Mouse (Mus musculus): Measurements from ENCODE around the gene Echdc1. TPM values are rescaled to one million over a fixed set of nuclear protein-coding genes. Genes with fewer than 3 reads are reported as not detected.

Gene Echdc1
- polyA plus RNA-seq, 1 experiment from 2014 or later = 29.5 TPM

DNA sequence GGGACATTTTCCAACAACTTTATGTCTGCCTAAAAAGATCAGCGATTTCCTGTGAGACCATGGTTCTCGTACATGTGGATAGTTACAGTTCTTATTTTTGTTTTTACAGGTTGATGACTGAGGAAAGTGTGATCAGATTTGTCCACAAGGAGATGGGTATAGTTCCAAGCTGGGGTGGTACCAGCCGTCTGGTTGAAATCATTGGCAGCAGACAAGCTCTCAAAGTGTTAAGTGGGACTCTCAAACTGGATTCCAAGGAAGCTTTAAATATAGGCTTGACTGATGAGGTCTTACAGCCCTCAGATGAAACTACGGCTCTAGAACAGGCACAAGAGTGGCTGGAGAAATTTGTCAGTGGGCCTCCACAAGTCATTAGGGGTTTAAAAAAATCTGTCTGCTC, 31.3 kb downstream of the Echdc1 start:
- Histone ChIP-seq H3K4me3 (ENCODE audit: low read depth, low read length) (no peak overlapping the region), H3K27ac (ENCODE audit: low read length) (no peak overlapping the region), H3K9ac (ENCODE audit: low read depth, low read length) (no peak overlapping the region), H3K4me1 (ENCODE audit: control insufficient read depth, insufficient read depth, low read length) (no peaks in the 10 kb centered on the region), H3K4me2 (ENCODE audit: low read length) (no peak overlapping the region), H3K9me3 (replicated peaks; ENCODE audit: control insufficient read depth, low read length, poor library complexity, severe bottlenecking) (no peaks in the 10 kb centered on the region), H3K36me3 (ENCODE audit: control insufficient read depth, insufficient read depth, low read length) (peaks cover 8% of the 10 kb centered on the region), H3K27me3 (ENCODE audit: control insufficient read depth, insufficient read depth, low read depth, low read length) (no peaks in the 10 kb centered on the region)
- WGBS = 93% methylated on average over 4 of the region's 4 CpGs
- ATAC-seq = no peak

- Histone ChIP-seq H3K9ac (ENCODE audit: low read depth, low read length) (no peak overlapping the region), H3K27ac (ENCODE audit: low read length) (no peak overlapping the region), H3K27me3 (ENCODE audit: control insufficient read depth, insufficient read depth, low read depth, low read length) (no peaks in the 10 kb centered on the region), H3K4me2 (ENCODE audit: low read length) (no peak overlapping the region), H3K9me3 (replicated peaks; ENCODE audit: control insufficient read depth, low read length, poor library complexity, severe bottlenecking) (no peaks in the 10 kb centered on the region), H3K36me3 (ENCODE audit: control insufficient read depth, insufficient read depth, low read length) (peaks cover 8% of the 10 kb centered on the region), H3K4me1 (ENCODE audit: control insufficient read depth, insufficient read depth, low read length) (no peaks in the 10 kb centered on the region), H3K4me3 (ENCODE audit: low read depth, low read length) (no peak overlapping the region)
- WGBS = 96% methylated on average over 7 of the region's 7 CpGs
- ATAC-seq = no peak
Observed at GRCm38 (mm10) chr10:29346638-29347037, 33.7 kb downstream of the Echdc1 start.

- Histone ChIP-seq H3K4me1 (ENCODE audit: control insufficient read depth, insufficient read depth, low read length) (peaks cover 6% of the 10 kb centered on the region; the same call in 1 of the 2 replicates), H3K4me3 (ENCODE audit: low read depth, low read length) (no peak overlapping the region), H3K9me3 (replicated peaks; ENCODE audit: control insufficient read depth, low read length, poor library complexity, severe bottlenecking) (no peaks in the 10 kb centered on the region), H3K9ac (ENCODE audit: low read depth, low read length) (no peak overlapping the region), H3K27ac (ENCODE audit: low read length) (no peak overlapping the region), H3K27me3 (ENCODE audit: control insufficient read depth, insufficient read depth, low read depth, low read length) (no peaks in the 10 kb centered on the region), H3K4me2 (ENCODE audit: low read length) (no peak overlapping the region), H3K36me3 (ENCODE audit: control insufficient read depth, insufficient read depth, low read length) (peaks cover 8% of the 10 kb centered on the region)
- ATAC-seq = no peak
- WGBS = 96% methylated on average over 2 of the region's 2 CpGs
Observed at GRCm38 (mm10) chr10:29351420-29351819, 38.5 kb downstream of the Echdc1 start.

- H3K36me3 ChIP-seq (ENCODE audit: control insufficient read depth, insufficient read depth, low read length) = no peaks in the 10 kb centered on the region; the same call in 1 of the 2 replicates
- WGBS = 68% methylated on average over 3 of the region's 3 CpGs
- no peak overlapping the region for H3K9ac ChIP-seq (ENCODE audit: low read depth, low read length)
- H3K27ac ChIP-seq (ENCODE audit: low read length) = no peak overlapping the region
- H3K27me3 ChIP-seq (ENCODE audit: control insufficient read depth, insufficient read depth, low read depth, low read length) = no peaks in the 10 kb centered on the region
- H3K4me2 ChIP-seq (ENCODE audit: low read length) = no peak overlapping the region
- peaks cover 15% of the 10 kb centered on the region for H3K4me1 ChIP-seq (ENCODE audit: control insufficient read depth, insufficient read depth, low read length)
- no peaks in the 10 kb centered on the region for H3K9me3 ChIP-seq (replicated peaks; ENCODE audit: control insufficient read depth, low read length, poor library complexity, severe bottlenecking)
- ATAC-seq = no peak
- no peak overlapping the region for H3K4me3 ChIP-seq (ENCODE audit: low read depth, low read length)
Observed at GRCm38 (mm10) chr10:29352575-29352974, 39.6 kb downstream of the Echdc1 start.

DNA sequence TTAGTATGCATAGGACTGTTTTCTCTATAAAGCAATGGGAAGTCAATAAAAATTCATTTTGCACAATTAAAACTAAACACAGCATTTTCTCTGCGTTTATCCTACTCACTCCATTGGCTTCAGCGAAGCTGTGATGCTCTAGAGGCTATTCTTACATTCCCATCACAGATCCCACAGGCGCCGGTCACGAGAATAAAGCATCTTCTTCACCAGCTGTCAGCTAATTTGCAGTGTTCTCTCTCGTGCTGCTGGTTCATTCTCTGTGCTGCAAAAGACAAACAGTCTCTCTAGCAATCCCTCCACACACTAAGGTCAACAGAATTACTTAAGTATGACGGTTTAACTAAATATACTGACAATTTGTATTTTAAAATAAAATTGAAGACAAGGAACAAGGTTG, 41.2 kb downstream of the Echdc1 start:
- 38% methylated on average over 7 of the region's 7 CpGs for WGBS
- Histone ChIP-seq H3K4me1 (ENCODE audit: control insufficient read depth, insufficient read depth, low read length) (peaks cover 26% of the 10 kb centered on the region), H3K9me3 (replicated peaks; ENCODE audit: control insufficient read depth, low read length, poor library complexity, severe bottlenecking) (no peaks in the 10 kb centered on the region), H3K9ac (ENCODE audit: low read depth, low read length) (no peak overlapping the region), H3K27me3 (ENCODE audit: control insufficient read depth, insufficient read depth, low read depth, low read length) (no peaks in the 10 kb centered on the region), H3K4me3 (ENCODE audit: low read depth, low read length) (no peak overlapping the region), H3K36me3 (ENCODE audit: control insufficient read depth, insufficient read depth, low read length) (no peaks in the 10 kb centered on the region; the same call in 1 of the 2 replicates), H3K27ac (ENCODE audit: low read length) (no peak overlapping the region), H3K4me2 (ENCODE audit: low read length) (no peak overlapping the region)
- peak; percentile 52; the same call in 1 of the 2 replicates for ATAC-seq

DNA sequence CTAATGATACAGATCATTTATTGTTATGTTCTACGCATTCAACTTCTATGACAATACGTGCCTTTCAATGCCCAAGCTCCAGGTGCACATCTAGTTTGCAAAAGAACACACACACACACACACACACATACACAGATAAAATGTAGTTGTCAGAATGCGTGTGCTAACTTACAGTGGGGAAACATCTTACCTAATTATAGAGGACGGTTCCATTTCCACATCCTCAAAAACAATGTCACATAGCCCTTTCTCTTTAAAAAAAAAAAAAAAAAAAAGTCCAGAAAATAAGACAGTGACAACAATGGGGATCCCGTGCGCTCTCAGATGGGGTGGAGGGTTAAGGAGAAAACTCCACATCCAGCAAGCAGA, 48.1 kb downstream of the Echdc1 start:
- WGBS = 1% methylated on average over 6 of the region's 6 CpGs
- H3K9me3 ChIP-seq (replicated peaks; ENCODE audit: control insufficient read depth, low read length, poor library complexity, severe bottlenecking) = no peaks in the 10 kb centered on the region
- H3K4me1 ChIP-seq (ENCODE audit: control insufficient read depth, insufficient read depth, low read length) = peaks cover 35% of the 10 kb centered on the region
- H3K4me3 ChIP-seq (ENCODE audit: low read depth, low read length) = peak overlapping the region; percentile 76
- no peaks in the 10 kb centered on the region for H3K36me3 ChIP-seq (ENCODE audit: control insufficient read depth, insufficient read depth, low read length)
- H3K9ac ChIP-seq (ENCODE audit: low read depth, low read length) = peak overlapping the region; percentile 99
- no peaks in the 10 kb centered on the region for H3K27me3 ChIP-seq (ENCODE audit: control insufficient read depth, insufficient read depth, low read depth, low read length)
- H3K4me2 ChIP-seq (ENCODE audit: low read length) = peak overlapping the region; percentile 73
- peak; percentile 2; the same call in 1 of the 2 replicates for ATAC-seq
- H3K27ac ChIP-seq (ENCODE audit: low read length) = peak overlapping the region; percentile 99

GRCm38 (mm10) chr10:29361464-29362196, 48.7 kb downstream of the Echdc1 start:
- Histone ChIP-seq H3K9ac (ENCODE audit: low read depth, low read length) (peak overlapping the region; percentile 99), H3K4me1 (ENCODE audit: control insufficient read depth, insufficient read depth, low read length) (peaks cover 31% of the 10 kb centered on the region), H3K9me3 (replicated peaks; ENCODE audit: control insufficient read depth, low read length, poor library complexity, severe bottlenecking) (no peaks in the 10 kb centered on the region), H3K27ac (ENCODE audit: low read length) (peak overlapping the region; percentile 99), H3K4me3 (ENCODE audit: low read depth, low read length) (peak overlapping the region; percentile 76), H3K4me2 (ENCODE audit: low read length) (peak overlapping the region; percentile 73), H3K36me3 (ENCODE audit: control insufficient read depth, insufficient read depth, low read length) (no peaks in the 10 kb centered on the region), H3K27me3 (ENCODE audit: control insufficient read depth, insufficient read depth, low read depth, low read length) (no peaks in the 10 kb centered on the region)
- under 1% methylated on average over 80 of the region's 100 CpGs for WGBS
- ATAC-seq = peak; percentile 98

DNA sequence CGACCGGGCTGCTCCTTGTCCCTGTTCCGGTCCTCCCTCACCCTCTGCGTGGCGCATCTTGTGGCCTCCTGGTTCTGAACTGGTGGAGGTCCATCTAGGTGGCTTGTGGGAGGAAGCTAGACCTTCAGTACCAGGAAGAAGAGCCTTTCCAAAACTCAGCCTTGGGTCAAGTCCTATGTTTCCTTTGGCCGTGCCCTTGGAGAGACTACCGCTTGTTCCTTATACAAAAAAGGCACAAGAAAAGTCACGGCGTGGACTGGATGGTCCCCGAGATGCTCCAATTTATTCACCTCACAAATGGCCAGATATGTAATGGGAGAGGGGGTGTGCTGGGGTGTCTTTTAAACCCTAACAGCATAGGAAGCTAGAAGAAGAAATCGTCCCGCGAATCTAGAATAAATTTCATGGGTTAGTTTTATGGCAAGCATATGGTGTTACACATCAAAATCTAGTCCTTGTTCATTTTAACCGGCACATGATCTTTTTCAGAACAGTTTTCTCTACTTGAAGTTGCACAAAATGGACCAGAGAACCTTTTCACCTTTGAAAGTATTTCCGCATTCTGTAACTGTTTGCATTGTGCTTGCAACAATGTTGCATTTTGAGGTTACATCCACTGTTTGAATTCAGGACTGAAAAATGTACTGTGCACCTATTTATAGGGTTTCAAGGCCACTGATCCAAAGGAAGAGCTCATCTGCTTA, 49.4 kb downstream of the Echdc1 start, which contains the start of gene Rnf146:
Gene Rnf146 (minus strand): TSS at position 246 of the 704 bp plus-strand sequence.
- H3K4me1 ChIP-seq (ENCODE audit: control insufficient read depth, insufficient read depth, low read length) = peaks cover 27% of the 10 kb centered on the region
- ATAC-seq = no peak
- no peaks in the 10 kb centered on the region for H3K9me3 ChIP-seq (replicated peaks; ENCODE audit: control insufficient read depth, low read length, poor library complexity, severe bottlenecking)
- H3K27ac ChIP-seq (ENCODE audit: low read length) = peak within 1 kb of the TSS; percentile 99
- H3K36me3 ChIP-seq (ENCODE audit: control insufficient read depth, insufficient read depth, low read length) = no peaks in the 10 kb centered on the region
- H3K4me3 ChIP-seq (ENCODE audit: low read depth, low read length) = peak within 1 kb of the TSS; percentile 76
- peak within 1 kb of the TSS; percentile 73 for H3K4me2 ChIP-seq (ENCODE audit: low read length)
- 6% methylated on average over 15 of the region's 15 CpGs for WGBS
- peak within 1 kb of the TSS; percentile 99 for H3K9ac ChIP-seq (ENCODE audit: low read depth, low read length)
- no peaks in the 10 kb centered on the region for H3K27me3 ChIP-seq (ENCODE audit: control insufficient read depth, insufficient read depth, low read depth, low read length)

DNA sequence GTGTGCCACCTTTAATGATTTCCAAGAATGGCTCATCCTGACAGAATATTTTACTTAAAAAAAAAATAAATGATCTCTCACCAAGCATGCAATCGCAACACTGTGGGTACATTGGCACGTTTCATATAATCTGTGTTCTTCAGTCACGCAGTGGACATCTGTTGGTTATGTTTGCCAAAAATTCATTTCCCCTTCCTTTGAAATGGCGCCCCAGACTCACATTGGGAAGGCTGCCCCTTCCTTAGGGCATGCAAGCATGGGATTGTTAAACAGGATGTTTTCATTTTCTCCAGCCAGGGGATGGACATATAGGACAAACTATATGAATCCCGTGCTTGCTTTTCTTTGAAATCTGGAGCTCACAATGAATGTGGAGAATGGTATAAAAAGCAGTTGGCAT, 61.1 kb downstream of the Echdc1 start:
- Histone ChIP-seq H3K9ac (ENCODE audit: low read depth, low read length) (no peak overlapping the region), H3K27ac (ENCODE audit: low read length) (no peak overlapping the region), H3K4me3 (ENCODE audit: low read depth, low read length) (no peak overlapping the region), H3K27me3 (ENCODE audit: control insufficient read depth, insufficient read depth, low read depth, low read length) (no peaks in the 10 kb centered on the region), H3K9me3 (replicated peaks; ENCODE audit: control insufficient read depth, low read length, poor library complexity, severe bottlenecking) (no peaks in the 10 kb centered on the region), H3K36me3 (ENCODE audit: control insufficient read depth, insufficient read depth, low read length) (no peaks in the 10 kb centered on the region), H3K4me1 (ENCODE audit: control insufficient read depth, insufficient read depth, low read length) (no peaks in the 10 kb centered on the region), H3K4me2 (ENCODE audit: low read length) (no peak overlapping the region)
- whole genome bisulfite sequencing = 86% methylated on average over 5 of the region's 5 CpGs
- no peak for ATAC-seq

Data from midbrain, embryonic 16.5 days (tissue).